Mouse (Mus musculus) left cerebral cortex, postnatal 25 days (tissue): ENCODE results near the gene Nup85. TPM values are rescaled to one million over a fixed set of nuclear protein-coding genes. Genes with fewer than 3 reads are reported as not detected.
A peak's percentile ranks its signal among the peaks of the same experiment; 100 is the strongest.

Source experiments
- DNase-seq, 2 experiments: peaks; one replicate each; pipeline ENCODE4 v3.0.0; 2022; ENCODE audit warnings: low spot score in 2 of 2, mixed read lengths in 1 of 2
- intact Hi-C: fragments of 180-260 bp; cut with DNase I; formaldehyde crosslinking; loops from one replicate; pipeline ENCODE4 v1.15.1; 2025
- total RNA-seq, 2 experiments: library from RNA; stranded (reverse); gene quantifications; 2 replicates each; pipeline ENCODE4 v1.2.3; 2021

The Nup85 gene
- total RNA-seq, 2 experiments from 2014 or later = 45.7 to 49.1 TPM

DNA sequence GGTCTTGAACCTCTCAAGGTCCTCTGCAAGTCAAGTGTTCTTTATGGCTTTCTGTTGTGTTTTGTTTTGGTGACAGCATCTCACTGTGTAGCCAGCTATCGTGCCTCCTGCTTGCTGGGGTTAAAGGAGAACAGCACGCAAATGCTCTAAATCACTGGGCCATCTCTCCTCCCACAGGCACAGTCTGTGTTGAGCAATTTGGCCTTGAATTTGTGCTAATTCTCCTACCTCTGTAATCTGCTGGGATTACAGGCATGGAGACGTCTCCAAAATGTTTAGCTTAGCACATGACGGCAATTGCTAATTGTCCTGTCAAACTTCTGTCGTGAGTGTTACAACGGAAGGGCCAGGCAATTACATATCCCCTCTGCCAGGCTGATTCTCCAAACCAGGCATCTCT lies 46.9 kb downstream of the Nup85 start:
- intact Hi-C loops = no loop called here
- DNase-seq = no peak

DNA sequence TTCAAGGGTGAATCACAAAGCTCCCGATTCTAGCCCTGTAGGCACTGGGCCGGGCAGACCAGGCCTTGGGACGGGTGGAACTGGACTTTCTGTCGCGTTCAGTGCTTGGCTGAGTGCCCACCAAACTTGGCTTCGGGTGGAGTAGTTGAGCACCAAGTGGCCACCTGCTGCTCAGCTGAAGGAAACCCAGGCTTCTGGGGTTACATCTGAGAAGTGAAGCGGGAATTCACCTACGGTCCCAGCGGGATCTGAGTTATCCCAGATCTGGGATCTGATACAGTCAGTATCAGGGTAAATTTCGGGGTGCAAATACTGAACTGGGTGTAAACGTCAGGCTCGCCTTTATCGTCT lies 47.8 kb downstream of the Nup85 start:
- intact Hi-C loops = no loop called here
- DNase-seq = peak; percentile 34 to 56

DNA sequence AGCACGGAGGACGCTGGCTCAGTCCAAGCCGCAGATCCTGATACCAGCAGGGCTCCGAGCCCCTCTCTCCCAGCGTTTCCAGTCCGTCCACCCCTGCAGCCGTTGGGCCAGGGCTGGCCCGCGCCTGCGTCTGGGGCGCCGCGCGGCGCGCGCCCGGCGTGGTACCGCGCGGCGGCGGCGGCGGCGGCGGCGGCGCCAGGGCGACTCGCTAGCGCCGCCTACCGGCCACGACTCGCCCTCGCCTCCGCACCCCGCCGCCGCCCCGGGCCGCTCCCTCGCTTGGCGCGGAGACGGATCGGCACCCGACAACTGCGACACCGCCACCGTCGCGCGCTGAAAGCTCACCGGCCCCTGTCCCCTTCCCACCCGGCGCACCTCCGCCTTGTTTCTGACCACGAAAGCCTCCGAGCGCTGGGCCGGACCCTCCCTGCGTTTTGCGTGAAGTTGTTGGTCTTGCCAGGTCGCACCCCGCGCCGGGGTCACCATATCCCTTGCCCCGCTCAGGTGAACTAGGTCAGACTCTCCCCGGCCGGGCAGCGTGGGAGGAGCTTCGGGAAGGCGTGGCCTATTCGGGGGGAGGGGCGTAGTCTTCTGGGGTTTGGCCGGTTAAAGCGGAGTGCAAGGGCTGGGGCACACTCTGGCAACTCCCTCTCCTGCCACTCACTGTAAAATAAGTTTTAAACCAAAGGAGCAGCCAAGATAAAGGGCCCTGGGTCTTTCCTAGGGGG lies 48.3 kb downstream of the Nup85 start, which contains the start of gene Mif4gd:
Gene Mif4gd (minus strand): TSS at position 560 of the 728 bp plus-strand sequence.
- DNase-seq = peak; percentile 68 to 75
- intact Hi-C loops = no loop called here

DNA sequence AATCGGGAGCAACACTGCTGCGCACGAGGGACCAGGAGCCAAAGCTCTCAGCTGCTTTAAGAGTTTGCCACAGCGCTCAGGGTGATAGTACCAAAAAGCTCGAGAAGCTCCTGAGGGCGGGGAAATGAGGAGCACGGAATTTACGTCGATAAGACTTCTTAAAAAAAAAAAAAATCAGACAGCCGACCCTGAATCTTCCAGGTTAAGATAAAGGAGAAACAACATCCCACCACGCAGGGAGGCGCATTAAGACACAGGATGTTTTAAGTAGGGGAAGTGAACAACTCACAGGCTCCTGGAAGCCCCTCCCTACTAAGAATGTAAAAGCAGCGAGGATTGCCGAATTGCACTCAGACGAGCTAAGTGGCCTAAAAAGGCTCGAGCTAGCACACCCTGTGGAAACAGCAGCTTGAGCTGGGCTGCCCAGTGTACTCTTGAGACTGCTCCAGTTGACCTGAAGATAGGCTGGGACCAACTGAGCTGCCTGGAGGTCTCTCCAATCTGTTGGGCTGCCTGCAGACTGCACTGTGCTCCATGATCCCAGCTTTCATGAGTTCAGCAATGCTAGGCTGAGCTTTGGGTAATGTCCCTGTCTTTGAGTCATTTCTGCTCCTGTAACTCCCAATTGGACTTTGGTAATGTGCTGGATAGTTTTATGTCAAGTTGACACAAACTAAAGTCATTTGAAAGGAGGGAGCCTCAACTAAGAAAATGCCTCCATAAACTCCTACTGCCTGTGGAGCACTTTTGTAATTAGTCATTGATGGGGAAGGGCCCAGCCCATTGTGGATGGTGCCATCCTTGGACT lies 49.1 kb downstream of the Nup85 start:
- intact Hi-C loops = no loop called here
- no peak for DNase-seq

- no peak for DNase-seq
- intact Hi-C loops = no loop called here
Observed at GRCm38 (mm10) chr11:115614346-115615107, 50.3 kb downstream of the Nup85 start.

- intact Hi-C loops = no loop called here
Observed at GRCm38 (mm10) chr11:115615108-115615825, 51.0 kb downstream of the Nup85 start.

GRCm38 (mm10) chr11:115615875-115616274 lies 51.6 kb downstream of the Nup85 start:
- DNase-seq = no peak
- intact Hi-C loops = no loop called here

More at GRCm38 (mm10) chr11:115615108-115615825, 51.0 kb downstream of the Nup85 start:
- no peak for DNase-seq

DNA sequence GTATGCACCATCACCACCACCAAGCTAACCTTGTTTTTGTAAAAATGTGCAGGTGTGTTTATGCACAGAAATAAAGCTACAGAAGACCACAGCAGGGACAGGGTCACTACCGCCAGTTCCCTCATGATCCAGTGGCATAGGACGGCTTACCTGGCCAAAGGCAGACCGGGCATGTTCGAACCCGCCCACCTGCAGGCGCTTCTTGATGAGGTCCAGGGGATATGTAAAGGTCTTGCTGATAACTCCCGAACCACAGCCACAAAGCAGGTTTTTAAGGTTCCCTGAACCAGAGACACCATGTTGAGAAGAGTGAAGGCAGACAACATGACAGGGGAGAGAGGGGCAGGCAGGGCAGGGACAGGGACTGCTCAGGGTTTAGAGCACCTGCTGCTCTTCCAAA lies 52.1 kb downstream of the Nup85 start:
- intact Hi-C loops = no loop called here
- DNase-seq = no peak

DNA sequence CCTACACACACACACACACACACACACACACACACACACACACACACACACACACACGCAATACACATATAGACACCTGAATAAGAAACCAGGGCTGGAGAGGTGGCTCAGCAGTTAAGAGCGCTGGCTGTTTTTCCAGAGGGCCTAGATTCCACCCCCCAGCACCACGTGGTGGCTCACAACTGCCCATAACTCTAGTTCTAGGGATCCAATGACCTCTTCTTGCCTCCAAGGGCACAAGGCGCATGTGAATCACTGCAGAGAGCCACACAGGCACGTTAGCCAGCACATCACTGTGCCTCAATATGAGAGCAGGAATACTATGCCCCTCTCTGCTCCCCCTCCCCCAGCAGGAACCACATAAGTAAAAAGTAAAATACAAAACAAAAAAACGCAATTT lies 52.7 kb downstream of the Nup85 start:
- intact Hi-C loops = no loop called here
- no peak for DNase-seq

GRCm38 (mm10) chr11:115618001-115618400 lies 53.8 kb downstream of the Nup85 start:
- no peak for DNase-seq
- intact Hi-C loops = no loop called here

DNA sequence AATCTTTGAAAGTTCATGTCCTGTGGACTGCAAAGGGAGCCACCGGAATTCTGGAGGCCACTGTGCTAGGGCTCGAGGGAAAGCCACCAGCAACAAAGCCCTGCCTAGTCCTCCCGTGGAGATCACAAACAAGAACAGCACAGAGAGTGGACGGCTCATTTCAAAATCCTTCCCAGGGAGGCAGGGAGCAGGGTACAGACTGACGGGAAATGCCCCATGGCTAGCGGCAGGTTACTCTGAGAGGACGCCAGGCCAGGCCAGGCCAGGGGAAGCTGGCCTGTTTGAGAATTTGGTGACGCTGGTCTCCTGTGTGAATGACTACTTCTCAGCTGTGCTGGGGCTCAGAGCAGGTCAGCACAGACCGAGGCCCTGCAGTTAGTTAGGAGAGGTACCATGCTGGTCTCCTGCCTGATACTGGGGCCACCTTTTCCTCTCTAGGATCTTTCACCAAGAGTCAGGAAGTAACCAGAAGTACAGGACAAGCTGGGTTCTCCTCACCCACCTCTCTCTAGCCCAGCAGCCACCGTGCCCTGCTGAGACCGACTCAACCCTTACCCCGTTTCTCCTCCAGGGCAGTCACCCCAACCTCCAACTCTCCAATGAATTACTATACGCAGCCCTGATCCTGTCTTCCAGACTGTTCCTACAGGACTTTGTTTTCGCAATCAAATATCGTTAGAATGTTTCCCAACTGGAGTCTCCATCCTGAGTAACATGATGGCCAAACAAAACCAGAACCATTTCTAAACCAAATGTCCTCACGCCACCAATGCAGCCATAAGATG lies 54.7 kb downstream of the Nup85 start:
- intact Hi-C loops = no loop called here
- DNase-seq = no peak

GRCm38 (mm10) chr11:115619949-115620348 lies 55.7 kb downstream of the Nup85 start:
- intact Hi-C loops = no loop called here
- no peak for DNase-seq

DNA sequence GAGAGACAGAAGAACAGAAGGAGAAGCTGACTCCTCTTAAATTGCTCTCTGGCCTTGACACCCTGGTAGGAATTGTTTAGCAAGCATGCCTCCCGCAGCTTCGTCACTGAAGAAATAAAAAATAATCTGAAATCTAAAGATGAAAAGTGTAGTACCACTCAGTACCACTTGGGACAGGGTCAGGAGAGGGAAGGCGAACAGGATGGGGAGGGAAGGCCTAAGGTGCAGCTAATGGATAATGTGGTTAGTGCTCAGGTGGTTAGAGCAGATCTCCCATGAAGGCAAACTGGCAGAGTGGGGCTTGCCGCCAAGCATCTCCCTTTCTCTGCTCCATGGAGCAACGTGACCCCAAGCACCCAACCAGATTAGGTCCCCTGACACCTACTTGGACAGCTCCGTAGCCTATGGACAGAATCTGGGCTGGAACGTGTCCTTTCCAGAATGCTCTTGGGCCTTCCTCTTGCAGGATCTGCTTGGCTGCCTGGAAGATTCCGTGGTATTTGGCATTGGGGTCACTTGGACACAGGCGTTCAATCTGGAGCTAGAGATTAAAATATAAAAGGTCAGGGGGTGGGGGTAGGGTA lies 59.3 kb downstream of the Nup85 start:
- intact Hi-C loops = no loop called here

DNA sequence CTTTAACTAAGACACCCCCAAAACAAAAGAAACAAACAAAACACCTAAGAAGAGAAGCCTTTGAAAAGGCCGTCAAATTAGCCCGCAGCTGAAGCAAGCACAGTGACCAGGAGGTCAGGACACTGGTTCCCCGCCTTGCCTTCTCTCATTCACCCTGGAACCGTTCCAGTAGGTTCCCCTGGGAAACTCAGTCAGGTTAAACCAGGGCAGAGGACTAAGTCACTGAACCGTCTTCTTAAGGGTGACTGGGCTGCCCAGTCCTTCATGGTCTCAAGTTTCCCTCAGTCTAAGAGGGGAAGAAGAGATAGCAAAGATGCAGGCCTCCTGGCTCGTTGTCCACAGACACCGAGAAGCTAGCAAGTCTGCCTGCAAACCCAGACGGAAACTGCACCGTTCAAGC lies 61.6 kb downstream of the Nup85 start:
- intact Hi-C loops = no loop called here
- no peak for DNase-seq

More for the DNA sequence above, 59.3 kb downstream of the Nup85 start:
- no peak for DNase-seq

DNA sequence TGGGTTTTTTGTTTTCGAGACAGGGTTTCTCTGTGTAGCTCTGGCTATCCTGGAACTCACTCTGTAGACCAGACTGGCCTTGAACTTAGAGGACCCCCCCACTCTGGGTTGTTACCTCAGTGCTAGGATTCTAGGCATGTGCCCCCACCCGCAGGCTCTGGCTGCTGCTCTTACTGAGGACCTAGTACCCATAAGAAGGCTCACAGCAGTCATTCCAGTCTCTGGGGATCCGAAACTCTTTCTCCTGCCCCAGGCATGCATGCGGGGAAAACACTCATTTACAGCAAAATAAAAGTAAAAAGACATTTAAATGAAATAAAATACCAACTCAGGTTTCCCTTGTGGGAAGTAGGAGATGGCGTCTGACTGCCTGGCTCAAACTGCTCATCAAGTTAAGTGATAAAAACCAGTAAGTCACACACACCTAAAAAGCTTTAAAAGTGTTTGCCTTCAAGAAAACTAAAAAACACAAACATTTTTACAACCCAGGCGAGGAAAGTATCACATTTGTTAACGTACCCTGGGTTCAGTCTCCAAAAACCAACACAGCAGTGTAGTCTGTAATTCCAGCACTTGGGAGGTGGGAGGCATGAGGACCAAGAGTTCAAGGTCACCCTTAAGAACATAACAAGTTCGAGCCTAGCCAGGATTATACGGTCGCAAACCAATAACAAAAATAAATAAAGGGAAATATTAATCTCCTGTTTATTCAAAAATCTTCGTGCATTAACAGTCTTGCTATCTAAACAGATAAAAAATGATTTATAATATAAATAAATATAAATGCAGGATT lies 62.8 kb downstream of the Nup85 start:
- intact Hi-C loops = no loop called here
- no peak for DNase-seq

GRCm38 (mm10) chr11:115627705-115628464 lies 63.7 kb downstream of the Nup85 start, which contains the start of gene Slc25a19:
Gene Slc25a19 (minus strand): TSS chr11:115628295.
- intact Hi-C loops = loop anchor here (1.0 kb wide), 1 partner anchor 81 kb away; no protein-coding TSS in a partner anchor
- peak; percentile 99 to 100 for DNase-seq
